Mouse (Mus musculus) erythroblast, embryonic 14.5 days (primary cell): ENCODE measurements at regions not wholly inside any gene's neighbourhood (a gene's known extent, or its start where the extent isn't known, plus 50 kb on each side); places are given as distances from the start of the nearest gene placed in this dataset.

Experiments
- GATA1 ChIP-seq: IDR thresholded peaks from 2 replicates; pipeline ENCODE4 v1.6.1; 2012; ENCODE audit warnings: low read length, inconsistent platforms, mixed read lengths
- TAL1 ChIP-seq: IDR thresholded peaks from 3 replicates; pipeline ENCODE4 v1.6.1; 2012; ENCODE audit warnings: low read length, inconsistent platforms, mixed read lengths

GRCm38 (mm10) chr1:121112464-121112863, 219.9 kb downstream of the Insig2 start:
- TF ChIP-seq TAL1 (no peak), GATA1 (no peak)
